Mouse (Mus musculus): ENCODE measurements around the gene Ptgr1. TPM values are rescaled to one million over a fixed set of nuclear protein-coding genes. Genes with fewer than 3 reads are reported as not detected.

The Ptgr1 gene
- total RNA-seq, 2 experiments from 2014 or later: 1.5 TPM

GRCm38 (mm10) chr4:58934746-58935476 lies 52.0 kb downstream of the Ptgr1 start:
- DNase-seq (ENCODE audit: low spot score in 2 of 2): peak in 1 of 2 experiments; percentile 6
- intact Hi-C loops (cut with DNase I): no loop called here

- no peak for DNase-seq (ENCODE audit: low spot score in 2 of 2)
- intact Hi-C loops (cut with DNase I): no loop called here
Observed at GRCm38 (mm10) chr4:58934308-58934707, 52.6 kb downstream of the Ptgr1 start.

- intact Hi-C loops (cut with DNase I): no loop called here
- no peak for DNase-seq (ENCODE audit: low spot score in 2 of 2)
Observed at GRCm38 (mm10) chr4:58932541-58932940, 54.4 kb downstream of the Ptgr1 start.

GRCm38 (mm10) chr4:58927661-58928060 lies 59.3 kb downstream of the Ptgr1 start:
- intact Hi-C loops (cut with DNase I): no loop called here

GRCm38 (mm10) chr4:58926120-58926519 lies 60.8 kb downstream of the Ptgr1 start:
- intact Hi-C loops (cut with DNase I): no loop called here
- no peak for DNase-seq (ENCODE audit: low spot score in 2 of 2)

More at GRCm38 (mm10) chr4:58927661-58928060, 59.3 kb downstream of the Ptgr1 start:
- no peak for DNase-seq (ENCODE audit: low spot score in 2 of 2)

GRCm38 (mm10) chr4:58925664-58926063 lies 61.3 kb downstream of the Ptgr1 start:
- DNase-seq (ENCODE audit: low spot score in 2 of 2): no peak
- intact Hi-C loops (cut with DNase I): no loop called here

GRCm38 (mm10) chr4:58923933-58924332 lies 63.0 kb downstream of the Ptgr1 start:
- intact Hi-C loops (cut with DNase I): no loop called here
- no peak for DNase-seq (ENCODE audit: low spot score in 2 of 2)

Other genes starting within 250 kb of the Ptgr1 start
- gene Olfr267, start 199.4 kb downstream of the Ptgr1 start, total RNA-seq (2021): under 1 TPM; 0.12 to 0.25 TPM
- 100 to 1,000 TPM; 107 to 141 TPM for gene Ecpas, start 74.4 kb downstream of the Ptgr1 start, total RNA-seq (2021)
- gene Zkscan16, start 43.5 kb downstream of the Ptgr1 start, total RNA-seq (2021): 10 to 100 TPM; 49.5 to 49.8 TPM
- 1 to 10 TPM; 5.7 to 6.1 TPM for gene Dnajc25, start 7.9 kb upstream of the Ptgr1 start, total RNA-seq (2021)
- gene Gm20503, start 16.1 kb upstream of the Ptgr1 start, total RNA-seq (2021): 1 to 10 TPM; 2.1 to 3.3 TPM
- gene Gng10, start 48.0 kb upstream of the Ptgr1 start, total RNA-seq (2021): 10 to 100 TPM; 66.3 to 72.7 TPM
- gene AI481877, start 151.9 kb upstream of the Ptgr1 start, total RNA-seq (2021): not detected
- 10 to 100 TPM; 88.1 to 88.4 TPM for gene Ugcg, start 202.1 kb upstream of the Ptgr1 start, total RNA-seq (2021)

Measured in left cerebral cortex, postnatal 36 days (tissue).